Mouse (Mus musculus): ENCODE results near the gene Elovl4. TPM values are rescaled to one million over a fixed set of nuclear protein-coding genes. Genes with fewer than 3 reads are reported as not detected.

Gene Elovl4
- polyA plus RNA-seq (2016; fragmentation: Nextera tagmentation; extraction: Ambion mirVana), result 30.4 and 32.5 TPM in 2 replicates

DNA sequence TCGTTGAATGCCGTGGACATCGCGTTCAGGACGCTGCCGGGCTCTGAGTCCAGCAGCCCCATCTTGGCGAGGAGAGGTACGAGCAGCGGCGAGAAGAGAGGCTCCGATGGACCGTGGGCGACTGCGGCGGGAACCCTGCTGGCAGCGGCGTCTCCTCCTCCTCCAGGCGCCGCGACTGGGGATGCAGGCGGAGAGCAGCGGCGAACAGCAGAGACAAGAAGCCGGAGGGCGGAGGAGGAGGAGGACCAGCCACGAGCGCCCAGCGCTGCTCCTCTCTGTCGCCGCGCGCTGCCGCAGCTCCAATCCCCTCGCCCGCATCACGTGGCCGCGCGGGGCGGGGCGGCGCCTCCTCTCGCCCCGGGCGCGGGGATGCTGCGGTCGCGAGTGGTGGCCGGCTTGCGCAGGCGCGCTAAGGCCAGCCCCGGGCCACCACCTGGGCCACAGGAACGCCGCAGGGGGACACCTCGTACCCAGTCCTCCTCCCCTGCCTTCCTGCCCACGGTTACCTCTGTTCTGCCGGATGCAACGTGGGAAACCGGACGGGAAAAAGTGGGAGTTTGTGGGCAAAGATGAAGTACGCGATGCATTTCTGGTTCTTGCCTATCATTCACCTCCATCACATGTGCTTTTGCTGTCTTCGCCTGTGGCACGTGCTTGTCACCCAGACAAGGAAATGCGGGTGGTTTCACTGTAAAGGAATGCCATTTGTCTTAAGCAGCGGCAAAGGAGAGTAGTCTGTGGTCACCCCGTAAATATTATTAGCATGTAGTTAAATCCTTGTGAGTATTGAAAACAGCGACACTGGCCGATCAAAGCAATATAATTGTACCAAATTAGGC, at the start of gene Elovl4:
TSS of gene Elovl4 (minus strand) at position 301 of the 839 bp plus-strand sequence.
- 4% methylated on average over 67 of the region's 71 CpGs for WGBS
- Histone ChIP-seq H3K36me3 (replicated peaks) (no peaks in the 10 kb centered on the region), H3K27ac (peak within 1 kb of the TSS; percentile 91), H3K27me3 (ENCODE audit: poor library complexity, severe bottlenecking) (peaks cover 26% of the 10 kb centered on the region), H3K9me3 (no peaks in the 10 kb centered on the region), H3K4me1 (peaks cover 37% of the 10 kb centered on the region), H3K4me3 (peak within 1 kb of the TSS; percentile 78)
- DNase-seq (ENCODE audit: extremely low spot score, low spot score), result peak; percentile 70

DNA sequence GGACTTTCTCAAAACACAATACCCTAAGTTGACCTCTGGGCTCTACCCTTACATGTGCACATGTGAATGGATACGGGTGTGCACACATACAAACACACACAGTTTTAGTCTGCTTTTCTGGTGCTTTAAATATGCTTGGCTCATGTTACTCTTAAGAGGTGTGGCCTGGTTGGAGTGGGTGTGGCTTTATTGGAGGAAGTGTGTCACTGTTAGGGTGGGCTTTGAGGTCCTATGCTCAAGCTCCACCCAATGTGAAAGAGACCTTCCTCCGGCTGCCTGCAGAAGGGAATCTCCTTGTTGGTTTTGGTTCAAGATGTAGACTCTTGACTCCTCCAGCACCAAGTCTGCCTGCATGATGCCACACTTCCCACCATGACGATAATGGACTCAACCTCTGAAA, 46.4 kb upstream of the Elovl4 start:
- DNase-seq (ENCODE audit: extremely low spot score, low spot score), result no peak
- no peaks in the 10 kb centered on the region for H3K9me3 ChIP-seq
- WGBS, result 92% methylated on average over 3 of the region's 3 CpGs
- no peak overlapping the region for H3K4me3 ChIP-seq
- H3K27me3 ChIP-seq (ENCODE audit: poor library complexity, severe bottlenecking), result no peaks in the 10 kb centered on the region
- H3K4me1 ChIP-seq, result no peaks in the 10 kb centered on the region
- H3K27ac ChIP-seq, result no peak overlapping the region
- peaks cover 92% of the 10 kb centered on the region for H3K36me3 ChIP-seq (replicated peaks)

DNA sequence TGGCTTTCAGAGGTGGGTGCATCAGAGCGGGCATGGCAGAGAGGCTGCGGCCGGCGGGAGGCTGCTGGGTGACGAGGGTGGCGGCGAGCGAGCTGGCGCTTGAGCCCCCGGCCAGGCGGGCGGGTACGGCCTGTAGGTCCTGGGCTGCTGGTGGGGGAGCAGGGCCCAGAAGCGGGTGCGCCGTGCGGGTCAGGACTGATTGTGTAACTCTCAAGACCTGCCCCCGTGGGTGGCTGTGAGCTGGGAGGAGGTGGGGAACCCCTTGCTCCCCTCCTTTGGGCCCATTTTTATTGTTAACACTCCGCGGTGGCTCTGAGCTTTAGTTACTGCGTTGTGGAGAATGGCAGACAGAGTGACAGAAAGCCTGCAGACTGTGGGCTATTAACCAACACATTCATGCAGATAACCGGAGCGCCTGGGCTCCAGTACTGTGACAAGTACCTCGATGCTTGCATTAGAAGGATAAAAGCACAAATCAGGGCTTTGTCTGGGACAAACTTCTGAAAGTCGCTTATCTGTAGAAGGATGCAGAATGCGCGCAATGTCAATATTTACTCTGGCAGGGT, 28.8 kb upstream of the Elovl4 start:
- Histone ChIP-seq H3K27ac (peak overlapping the region; percentile 95), H3K9me3 (no peaks in the 10 kb centered on the region), H3K27me3 (ENCODE audit: poor library complexity, severe bottlenecking) (no peaks in the 10 kb centered on the region), H3K36me3 (replicated peaks) (peaks cover 16% of the 10 kb centered on the region), H3K4me1 (peaks cover 26% of the 10 kb centered on the region), H3K4me3 (peak overlapping the region; percentile 96)
- 2% methylated on average over 27 of the region's 27 CpGs for WGBS
- no peak for DNase-seq (ENCODE audit: extremely low spot score, low spot score)

DNA sequence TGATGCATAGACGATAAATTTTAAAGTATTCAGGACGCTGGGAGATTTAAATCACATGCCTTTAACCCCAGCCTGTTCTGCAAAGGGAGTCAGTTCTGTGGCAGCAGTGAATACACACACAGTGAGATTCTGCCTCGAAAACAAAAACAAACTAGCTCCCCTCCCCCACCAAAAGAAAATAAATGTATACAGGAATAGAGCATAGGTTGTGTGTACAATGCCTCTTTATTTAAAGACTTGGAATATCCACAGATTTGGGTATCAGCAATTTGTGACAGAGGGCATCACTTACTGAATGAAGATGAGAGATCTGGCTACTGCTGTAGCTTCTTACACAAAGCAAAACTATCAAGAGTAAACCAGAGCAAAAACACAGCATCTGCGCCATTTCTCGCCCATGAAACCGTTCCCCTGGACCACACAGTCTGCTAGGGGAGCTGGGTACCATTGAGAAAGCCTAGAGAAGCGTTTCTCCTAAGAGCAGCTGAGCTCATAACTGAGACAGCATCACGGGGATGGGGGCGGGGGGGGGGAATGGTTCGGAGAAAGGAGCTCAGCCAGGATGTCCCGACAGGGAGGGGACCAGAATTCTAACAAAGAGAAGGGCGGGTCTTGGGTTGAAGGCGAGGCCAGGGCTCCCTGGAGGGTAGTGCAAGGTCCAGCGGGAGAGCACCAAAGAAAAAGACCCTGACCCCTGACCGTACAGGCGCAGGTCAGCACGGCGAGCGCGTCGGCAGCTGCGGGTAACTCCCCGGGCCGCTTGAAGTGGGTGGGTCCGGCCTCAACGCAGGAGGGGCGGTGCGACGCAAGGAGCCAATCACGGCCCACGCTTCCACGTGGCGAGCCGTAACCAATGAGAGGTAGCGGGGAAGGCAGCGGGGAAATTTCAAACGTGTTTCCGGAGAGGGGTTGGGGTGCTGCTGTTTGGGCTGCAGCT, 28.0 kb upstream of the Elovl4 start, which contains the start of gene Ttk:
TSS of gene Ttk (plus strand) at position 879 of the 937 bp plus-strand sequence.
- WGBS, result 1% methylated on average over 38 of the region's 38 CpGs
- H3K27ac ChIP-seq, result peak within 1 kb of the TSS; percentile 95
- H3K36me3 ChIP-seq (replicated peaks), result peaks cover 12% of the 10 kb centered on the region
- peak within 1 kb of the TSS; percentile 96 for H3K4me3 ChIP-seq
- no peaks in the 10 kb centered on the region for H3K9me3 ChIP-seq
- DNase-seq (ENCODE audit: extremely low spot score, low spot score), result peak; percentile 94
- H3K27me3 ChIP-seq (ENCODE audit: poor library complexity, severe bottlenecking), result no peaks in the 10 kb centered on the region
- H3K4me1 ChIP-seq, result peaks cover 26% of the 10 kb centered on the region

DNA sequence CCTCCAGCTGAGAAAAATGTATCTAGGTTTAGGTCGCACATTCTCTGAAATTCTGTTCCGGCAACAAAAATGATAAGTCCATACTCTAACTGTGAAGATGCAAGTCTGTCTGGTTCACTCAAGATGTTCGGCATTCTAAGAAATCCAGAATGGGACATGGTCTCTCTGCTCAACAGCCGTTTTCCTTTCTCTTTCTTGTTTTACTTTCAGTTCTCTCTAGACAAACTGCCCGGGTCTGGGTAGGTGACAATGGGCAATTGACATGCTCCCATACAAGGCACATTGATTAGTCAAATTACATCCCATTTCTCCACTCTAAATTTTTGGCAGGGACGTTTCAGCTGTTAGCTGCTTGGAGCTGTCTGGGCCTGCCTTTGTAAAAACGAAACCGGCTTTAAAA, 25.1 kb upstream of the Elovl4 start:
- DNase-seq (ENCODE audit: extremely low spot score, low spot score), result no peak
- no peaks in the 10 kb centered on the region for H3K27me3 ChIP-seq (ENCODE audit: poor library complexity, severe bottlenecking)
- WGBS, result 80% methylated on average over 8 of the region's 8 CpGs
- H3K4me1 ChIP-seq, result peaks cover 23% of the 10 kb centered on the region
- no peak overlapping the region for H3K27ac ChIP-seq
- H3K4me3 ChIP-seq, result no peak overlapping the region
- H3K36me3 ChIP-seq (replicated peaks), result peaks cover under 1% of the 10 kb centered on the region; the same call in 1 of the 2 replicates
- no peaks in the 10 kb centered on the region for H3K9me3 ChIP-seq

DNA sequence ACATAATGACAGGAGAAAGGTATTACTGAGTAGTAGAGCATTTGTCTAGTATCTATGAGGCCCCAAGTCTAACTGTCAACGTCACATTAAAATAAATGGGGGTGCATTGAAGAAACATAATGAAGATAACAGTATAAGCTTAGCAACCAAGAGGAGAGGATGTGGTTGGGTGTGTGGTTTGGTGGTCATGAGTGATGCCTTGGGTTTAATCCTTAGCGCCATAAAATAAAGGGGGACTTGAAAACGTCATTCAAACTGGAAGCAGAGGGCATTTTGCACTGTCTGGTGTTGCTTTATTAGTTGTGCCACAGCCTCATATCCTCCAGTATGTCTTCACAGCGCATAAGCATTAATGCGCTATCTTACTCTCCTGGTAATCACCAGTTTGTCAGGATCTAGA, 23.8 kb upstream of the Elovl4 start:
- 86% methylated on average over 5 of the region's 5 CpGs for WGBS
- no peak overlapping the region for H3K4me3 ChIP-seq
- H3K27ac ChIP-seq, result no peak overlapping the region
- no peaks in the 10 kb centered on the region for H3K27me3 ChIP-seq (ENCODE audit: poor library complexity, severe bottlenecking)
- H3K9me3 ChIP-seq, result no peaks in the 10 kb centered on the region
- no peaks in the 10 kb centered on the region for H3K36me3 ChIP-seq (replicated peaks)
- peaks cover 10% of the 10 kb centered on the region for H3K4me1 ChIP-seq
- DNase-seq (ENCODE audit: extremely low spot score, low spot score), result no peak

DNA sequence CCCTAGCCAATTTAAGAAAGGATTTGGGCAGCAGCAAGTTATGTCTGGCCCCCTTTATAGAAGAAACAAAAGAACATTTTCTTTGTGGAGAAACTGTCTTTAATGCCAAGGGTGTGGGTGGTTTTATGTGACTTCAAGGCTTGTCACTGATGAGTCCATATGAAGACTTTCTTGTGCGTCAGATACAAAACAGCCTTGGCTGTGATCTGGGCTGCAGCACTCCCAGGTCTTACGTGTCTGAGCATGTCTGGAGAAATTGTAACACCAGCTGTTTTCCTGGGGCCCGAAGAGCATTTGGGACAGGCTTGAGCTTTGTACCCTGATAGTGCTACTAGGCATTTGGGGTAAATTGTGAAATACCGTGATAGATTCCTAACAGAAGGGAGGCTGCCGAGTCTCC, 16.8 kb upstream of the Elovl4 start:
- no peak overlapping the region for H3K4me3 ChIP-seq
- no peaks in the 10 kb centered on the region for H3K4me1 ChIP-seq
- WGBS, result 86% methylated on average over 5 of the region's 5 CpGs
- DNase-seq (ENCODE audit: extremely low spot score, low spot score), result no peak
- H3K36me3 ChIP-seq (replicated peaks), result no peaks in the 10 kb centered on the region
- H3K27me3 ChIP-seq (ENCODE audit: poor library complexity, severe bottlenecking), result no peaks in the 10 kb centered on the region
- H3K9me3 ChIP-seq, result no peaks in the 10 kb centered on the region
- no peak overlapping the region for H3K27ac ChIP-seq

DNA sequence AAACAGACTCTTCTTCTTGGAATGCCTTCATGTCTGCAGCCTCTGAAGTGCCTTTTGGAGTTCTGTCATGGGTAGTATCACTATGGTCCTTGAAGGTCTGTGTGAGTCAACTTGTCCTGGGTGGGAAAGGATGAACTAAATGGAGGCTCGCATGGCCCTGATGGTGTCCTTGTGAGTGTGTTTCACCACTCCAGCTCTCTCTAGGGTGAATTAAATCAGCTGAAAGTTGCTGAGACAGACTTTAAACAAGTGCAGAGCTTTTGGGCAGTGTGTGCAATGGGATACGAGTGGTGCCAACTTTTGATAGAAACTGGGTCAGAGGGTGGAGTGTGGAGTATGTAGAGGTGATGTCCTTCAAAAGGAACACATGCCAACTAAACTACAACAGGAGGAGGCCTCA, 14.9 kb upstream of the Elovl4 start:
- Histone ChIP-seq H3K4me1 (no peaks in the 10 kb centered on the region), H3K27ac (no peak overlapping the region), H3K27me3 (ENCODE audit: poor library complexity, severe bottlenecking) (no peaks in the 10 kb centered on the region), H3K4me3 (no peak overlapping the region), H3K36me3 (replicated peaks) (no peaks in the 10 kb centered on the region), H3K9me3 (no peaks in the 10 kb centered on the region)
- no peak for DNase-seq (ENCODE audit: extremely low spot score, low spot score)
- WGBS, result 93% methylated on average over 2 of the region's 2 CpGs

DNA sequence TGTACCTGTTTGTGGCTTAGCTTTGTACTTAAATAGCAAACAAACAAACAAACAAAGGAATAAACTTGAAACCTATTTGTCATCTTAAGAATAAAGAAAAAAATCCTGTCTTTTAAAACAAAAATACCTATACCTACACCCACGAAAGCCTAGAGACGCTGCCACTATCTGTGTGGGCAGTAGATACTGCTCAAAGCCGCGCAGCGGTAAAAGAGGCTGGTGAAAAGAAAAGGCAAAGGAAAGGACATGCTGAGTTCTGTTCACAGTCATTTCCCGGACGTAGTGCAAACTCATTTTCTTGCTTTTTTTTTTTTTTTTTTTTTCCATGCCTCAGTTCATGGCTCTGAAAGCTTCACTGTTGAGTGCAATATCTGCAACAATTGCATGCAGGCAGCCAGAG, 13.1 kb upstream of the Elovl4 start:
- Histone ChIP-seq H3K27ac (no peak overlapping the region), H3K27me3 (ENCODE audit: poor library complexity, severe bottlenecking) (no peaks in the 10 kb centered on the region)
- no peak for DNase-seq (ENCODE audit: extremely low spot score, low spot score)

DNA sequence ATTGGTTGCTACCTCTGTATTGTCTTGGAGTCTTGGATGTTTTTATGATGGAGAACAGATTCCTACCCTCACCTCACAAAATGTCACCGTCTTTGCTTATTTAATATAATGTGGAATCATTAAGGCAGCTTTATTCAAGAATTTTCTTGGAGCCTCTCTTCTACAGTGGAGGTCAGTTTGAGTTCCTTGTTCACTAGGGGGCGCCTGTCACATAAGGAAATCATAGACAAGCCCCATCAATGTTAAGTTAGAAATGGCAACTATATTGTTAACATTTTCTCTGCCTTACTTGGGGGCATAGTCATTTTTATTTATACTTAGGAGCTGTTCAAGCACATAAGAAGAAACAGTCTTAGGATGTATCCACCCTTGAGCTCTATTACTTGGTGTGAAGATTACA, 1.5 kb upstream of the Elovl4 start:
- no peak overlapping the region for H3K27ac ChIP-seq
- no peak for DNase-seq (ENCODE audit: extremely low spot score, low spot score)
- H3K27me3 ChIP-seq (ENCODE audit: poor library complexity, severe bottlenecking), result peaks cover 26% of the 10 kb centered on the region
- H3K9me3 ChIP-seq, result no peaks in the 10 kb centered on the region
- no peaks in the 10 kb centered on the region for H3K36me3 ChIP-seq (replicated peaks)
- WGBS, result 6% methylated on average over 2 of the region's 2 CpGs
- no peak overlapping the region for H3K4me3 ChIP-seq
- H3K4me1 ChIP-seq, result peaks cover 33% of the 10 kb centered on the region

More for the DNA sequence above, 13.1 kb upstream of the Elovl4 start:
- H3K4me3 ChIP-seq, result no peak overlapping the region
- WGBS, result 77% methylated on average over 7 of the region's 7 CpGs
- no peaks in the 10 kb centered on the region for H3K9me3 ChIP-seq
- H3K36me3 ChIP-seq (replicated peaks), result no peaks in the 10 kb centered on the region
- no peaks in the 10 kb centered on the region for H3K4me1 ChIP-seq

DNA sequence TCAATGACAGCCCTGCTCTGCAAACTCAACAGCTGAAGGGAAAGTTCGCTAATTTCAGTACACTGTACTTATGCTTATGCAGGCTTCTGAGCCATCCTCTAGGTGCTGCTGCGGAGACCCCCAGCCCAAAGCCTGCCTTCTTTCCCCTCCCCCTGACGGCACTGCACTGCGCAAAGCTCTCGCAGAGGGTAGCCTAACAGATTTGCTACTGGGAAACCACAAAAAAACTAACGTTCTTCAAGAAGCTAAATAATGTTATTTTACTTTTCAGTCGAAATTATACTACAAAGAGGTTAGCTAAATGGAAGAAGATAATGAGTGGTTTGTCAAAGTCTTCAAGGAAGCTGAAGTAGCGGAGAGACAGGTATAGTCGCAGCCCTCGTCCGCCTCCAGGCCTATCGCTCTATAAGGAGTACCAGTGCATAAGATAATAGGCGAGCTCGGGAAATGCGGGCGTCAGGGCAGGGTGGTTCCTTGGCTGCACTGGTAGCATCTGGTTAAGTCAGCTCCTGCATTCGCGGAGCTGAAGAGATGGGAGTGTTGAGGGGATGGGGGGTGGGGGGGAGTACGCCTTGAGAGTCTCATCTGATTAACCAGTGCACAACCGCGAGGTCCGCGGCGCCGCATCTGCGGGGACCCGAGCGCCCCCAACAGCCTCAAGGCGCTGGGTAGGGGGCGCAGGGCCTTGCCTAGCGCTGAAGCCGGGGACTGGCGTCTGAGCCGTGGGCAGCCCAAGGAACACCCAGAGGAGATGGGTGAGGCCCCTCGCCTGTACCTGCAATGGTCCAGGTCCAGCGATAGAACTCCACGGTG, 707 bp downstream of the Elovl4 start:
- DNase-seq (ENCODE audit: extremely low spot score, low spot score), result peak; percentile 61
- Histone ChIP-seq H3K27me3 (ENCODE audit: poor library complexity, severe bottlenecking) (peaks cover 26% of the 10 kb centered on the region), H3K36me3 (replicated peaks) (no peaks in the 10 kb centered on the region), H3K4me1 (peaks cover 37% of the 10 kb centered on the region), H3K27ac (peak overlapping the region; percentile 91), H3K4me3 (peak overlapping the region; percentile 78), H3K9me3 (no peaks in the 10 kb centered on the region)
- under 1% methylated on average over 37 of the region's 37 CpGs for WGBS

DNA sequence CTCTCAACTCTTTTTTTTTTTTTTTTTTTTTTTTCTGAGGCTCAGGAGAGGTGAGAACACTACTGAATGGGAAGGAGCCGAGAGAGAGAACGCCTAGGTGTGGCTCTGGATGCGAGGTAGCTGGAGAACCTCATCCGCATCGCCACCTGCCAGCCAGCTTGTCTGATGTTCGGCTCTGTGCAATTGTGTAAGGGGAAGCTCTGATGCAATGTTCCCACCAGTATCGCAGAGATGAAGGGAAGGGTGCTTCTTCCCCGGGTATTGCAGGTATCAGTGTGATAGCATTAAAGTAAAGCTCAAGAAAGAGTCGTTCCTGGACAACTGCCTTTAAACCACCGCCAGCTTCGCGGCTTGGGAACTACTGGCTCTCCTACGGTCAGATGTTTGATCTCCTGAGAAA, 1.7 kb downstream of the Elovl4 start:
- no peak for DNase-seq (ENCODE audit: extremely low spot score, low spot score)
- peaks cover 26% of the 10 kb centered on the region for H3K27me3 ChIP-seq (ENCODE audit: poor library complexity, severe bottlenecking)
- peak overlapping the region; percentile 78 for H3K4me3 ChIP-seq
- H3K27ac ChIP-seq, result no peak overlapping the region
- 67% methylated on average over 13 of the region's 13 CpGs for WGBS
- no peaks in the 10 kb centered on the region for H3K9me3 ChIP-seq
- H3K4me1 ChIP-seq, result peaks cover 37% of the 10 kb centered on the region
- H3K36me3 ChIP-seq (replicated peaks), result peaks cover 5% of the 10 kb centered on the region; the same call in 1 of the 2 replicates
